Mouse (Mus musculus) lung, embryonic 14.5 days (tissue): ENCODE data around the gene Olfr267. TPM values are rescaled to one million over a fixed set of nuclear protein-coding genes. Genes with fewer than 3 reads are reported as not detected.

ENCODE experiments used
- ATAC-seq: fragments of 200-750 bp; cut with Nextera tagmentation; 2 replicates; pipeline ENCODE4 v1.8.0; 2017; ENCODE audit warnings: mild to moderate bottlenecking, moderate TSS enrichment, moderate library complexity; ENCODE audit not compliant: insufficient read depth
- DNase-seq: peaks from one replicate; pipeline ENCODE4 v3.0.0-alpha.2; 2015
- H3K27ac ChIP-seq: fragments of 300-500 bp; sonication (generic); 2 replicates; pipeline ENCODE4 v1.5.1; 2014; ENCODE audit warnings: low read depth, mild to moderate bottlenecking, moderate library complexity
- H3K27me3 ChIP-seq: fragments of 300-500 bp; sonication (generic); 2 replicates; pipeline ENCODE4 v1.6.1; 2014; ENCODE audit warnings: low read length, control low read depth; ENCODE audit not compliant: insufficient read depth
- H3K36me3 ChIP-seq: fragments of 300-500 bp; sonication (generic); 2 replicates; pipeline ENCODE4 v1.6.1; 2014; ENCODE audit warnings: control low read depth; ENCODE audit not compliant: insufficient read depth
- H3K4me1 ChIP-seq: fragments of 300-500 bp; sonication (generic); 2 replicates; pipeline ENCODE4 v1.6.1; 2014; ENCODE audit warnings: antibody characterized with exemption, control low read depth; ENCODE audit not compliant: insufficient read depth
- H3K4me2 ChIP-seq: fragments of 300-500 bp; sonication (generic); 2 replicates; pipeline ENCODE4 v1.6.1; 2014; ENCODE audit warnings: mild to moderate bottlenecking
- H3K4me3 ChIP-seq: fragments of 300-500 bp; sonication (generic); 2 replicates; pipeline ENCODE4 v1.5.1; 2014; ENCODE audit warnings: low read depth, low read length
- H3K9ac ChIP-seq: fragments of 300-500 bp; sonication (generic); 2 replicates; pipeline ENCODE4 v1.6.1; 2014
- H3K9me3 ChIP-seq: fragments of 300-500 bp; sonication (generic); 2 replicates; pipeline ENCODE4 v1.6.1; 2016; ENCODE audit warnings: low read depth, low read length, control low read depth
- CTCF ChIP-seq: IDR thresholded peaks from 2 replicates; pipeline ENCODE4 v1.5.1; 2016; ENCODE audit warnings: antibody characterized with exemption, low read depth
- WGBS: fragments of 180-500 bp; shearing (Covaris S2); extraction: QIAGEN DNeasy Blood & Tissue Kit; methylation state at CpG from one replicate; pipeline ENCODE4 v1.1.7; 2014; 5-methylcytosine and 5-hydroxymethylcytosine counted together
- polyA plus RNA-seq: library from polyadenylated mRNA; unstranded; fragments of >200 nt; fragmentation: Nextera tagmentation; extraction: Ambion mirVana; gene quantifications from 2 replicates; pipeline ENCODE4 v1.2.1, GENCODE M21; 2014

Olfr267 gene
- polyA plus RNA-seq, 1 experiment from 2014 or later, result not detected

- no peak for TF ChIP-seq CTCF
- Histone ChIP-seq H3K4me1 (no peaks in the 10 kb centered on the region), H3K27ac (no peak overlapping the region), H3K36me3 (no peaks in the 10 kb centered on the region), H3K4me3 (no peak overlapping the region), H3K27me3 (no peaks in the 10 kb centered on the region), H3K9ac (no peak overlapping the region), H3K9me3 (no peaks in the 10 kb centered on the region), H3K4me2 (no peak overlapping the region)
- ATAC-seq (no peak; the same call in 1 of the 2 replicates), DNase-seq (no peak)
- WGBS, result 53% methylated on average over 7 of the region's 7 CpGs
Measured at GRCm38 (mm10) chr4:58745583-58746222, 41.8 kb downstream of the Olfr267 start.

DNA sequence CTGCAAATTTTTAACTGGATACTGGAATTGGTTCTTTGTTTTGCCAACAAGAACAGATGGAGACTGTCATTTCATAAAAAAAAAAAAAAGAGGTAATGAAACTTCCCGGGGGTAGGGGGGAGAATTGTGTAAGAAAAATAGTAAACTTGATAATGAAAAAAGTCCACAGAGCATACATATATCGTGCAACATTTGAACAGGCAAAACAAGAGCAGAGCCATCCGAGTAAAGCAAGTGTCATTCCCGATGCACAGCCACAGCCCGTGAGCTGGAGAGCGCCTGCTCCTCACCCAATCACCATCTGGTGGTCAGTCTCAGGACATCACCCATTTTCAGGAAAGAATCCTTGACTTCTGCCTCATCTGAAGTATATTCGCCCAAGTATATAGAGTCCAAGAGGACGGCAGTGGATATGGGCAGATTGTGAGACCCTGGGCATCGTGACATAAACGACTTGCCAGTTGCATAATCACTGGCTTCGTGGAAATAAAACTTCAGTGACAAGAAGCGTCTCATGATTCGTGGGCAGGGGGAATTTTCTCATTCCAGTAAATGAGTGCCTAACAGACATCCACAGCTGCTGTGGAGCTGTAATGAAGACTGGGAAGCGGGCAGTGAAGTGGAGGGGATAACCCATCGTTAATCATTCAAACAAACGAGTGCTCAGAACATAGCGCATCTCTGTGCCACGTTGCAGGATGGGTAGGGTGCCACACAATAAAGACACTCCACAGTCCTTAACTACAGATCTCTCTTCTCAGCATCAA is 50.5 kb downstream of the Olfr267 start:
- H3K9ac ChIP-seq, result no peak overlapping the region
- no peaks in the 10 kb centered on the region for H3K9me3 ChIP-seq
- DNase-seq (peak; percentile 62), ATAC-seq (peak; percentile 68)
- WGBS, result 52% methylated on average over 18 of the region's 18 CpGs
- no peak overlapping the region for H3K4me3 ChIP-seq
- H3K27me3 ChIP-seq, result no peaks in the 10 kb centered on the region
- no peak overlapping the region for H3K4me2 ChIP-seq
- H3K27ac ChIP-seq, result no peak overlapping the region
- no peaks in the 10 kb centered on the region for H3K36me3 ChIP-seq
- peak; percentile 57 for TF ChIP-seq CTCF
- H3K4me1 ChIP-seq, result no peaks in the 10 kb centered on the region

Other genes starting within 250 kb of the Olfr267 start
- 30.3 and 35.8 TPM in 2 replicates for gene Lpar1, start 233.8 kb downstream of the Olfr267 start, polyA plus RNA-seq
- gene Ecpas, start 125.0 kb upstream of the Olfr267 start, polyA plus RNA-seq, result 41.1 and 41.5 TPM in 2 replicates
- gene Zkscan16, start 155.9 kb upstream of the Olfr267 start, polyA plus RNA-seq, result 0.46 and 0.70 TPM in 2 replicates
- gene Ptgr1, start 199.4 kb upstream of the Olfr267 start, polyA plus RNA-seq, result 26.2 and 26.3 TPM in 2 replicates
- gene Dnajc25, start 207.3 kb upstream of the Olfr267 start, polyA plus RNA-seq, result 12.1 and 14.8 TPM in 2 replicates
- gene Gm20503, start 215.5 kb upstream of the Olfr267 start, polyA plus RNA-seq, result 13.1 and 13.6 TPM in 2 replicates
- gene Gng10, start 247.4 kb upstream of the Olfr267 start, polyA plus RNA-seq, result 123 and 137 TPM in 2 replicates